Mouse (Mus musculus) lung, postnatal 0 days (tissue): ENCODE data around the gene Krt19.

Source experiments
- CTCF ChIP-seq: IDR thresholded peaks from 2 replicates; pipeline ENCODE4 v1.5.1; 2016; ENCODE audit warnings: antibody characterized with exemption, mild to moderate bottlenecking
- EP300 ChIP-seq: IDR thresholded peaks from 2 replicates; pipeline ENCODE4 v1.6.1; 2016; ENCODE audit warnings: antibody characterized with exemption, mild to moderate bottlenecking, control low read depth

- TF ChIP-seq EP300 = no peak
- TF ChIP-seq CTCF = no peak
These were observed 27.0 kb downstream of the Krt19 start, which contains the start of gene Krt13 for GRCm38 (mm10) chr11:100121466-100121865.
